Mouse (Mus musculus): ENCODE data around the gene Mthfs. TPM values are rescaled to one million over a fixed set of nuclear protein-coding genes. Genes with fewer than 3 reads are reported as not detected.
"Not testable (repeated sequence)": the region's sequence is repeated elsewhere in the genome, so short reads cannot be mapped to it uniquely, and the experiment has no call there.

Mthfs gene
- polyA plus RNA-seq, 1 experiment from 2014 or later, result 32.8 TPM

GRCm38 (mm10) chr9:89202256-89202655 lies 8.2 kb upstream of the Mthfs start:
- not testable (repeated sequence) for H3K4me1 ChIP-seq (replicated peaks; ENCODE audit: control insufficient read depth, insufficient read depth, low read length); H3K9ac ChIP-seq (ENCODE audit: low read length); H3K4me3 ChIP-seq (ENCODE audit: low read length); H3K9me3 ChIP-seq (ENCODE audit: control insufficient read depth, low read length); H3K36me3 ChIP-seq (ENCODE audit: control insufficient read depth, insufficient read depth, low read length); H3K27ac ChIP-seq (ENCODE audit: low read length); ATAC-seq (ENCODE audit: low read depth); H3K27me3 ChIP-seq (ENCODE audit: control insufficient read depth, insufficient read depth, low read depth, low read length); H3K4me2 ChIP-seq (ENCODE audit: low read depth, low read length)

- ATAC-seq (ENCODE audit: low read depth); H3K4me2 ChIP-seq (ENCODE audit: low read depth, low read length); H3K27ac ChIP-seq (ENCODE audit: low read length); H3K9me3 ChIP-seq (ENCODE audit: control insufficient read depth, low read length); H3K4me1 ChIP-seq (replicated peaks; ENCODE audit: control insufficient read depth, insufficient read depth, low read length); H3K4me3 ChIP-seq (ENCODE audit: low read length); H3K27me3 ChIP-seq (ENCODE audit: control insufficient read depth, insufficient read depth, low read depth, low read length); H3K9ac ChIP-seq (ENCODE audit: low read length); H3K36me3 ChIP-seq (ENCODE audit: control insufficient read depth, insufficient read depth, low read length): not testable (repeated sequence)
- WGBS, result 47% methylated on average over 1 of the region's 1 CpGs
Measured at GRCm38 (mm10) chr9:89208939-89209338, 1.5 kb upstream of the Mthfs start.

- H3K36me3 ChIP-seq (ENCODE audit: control insufficient read depth, insufficient read depth, low read length); H3K27me3 ChIP-seq (ENCODE audit: control insufficient read depth, insufficient read depth, low read depth, low read length); H3K4me1 ChIP-seq (replicated peaks; ENCODE audit: control insufficient read depth, insufficient read depth, low read length); H3K9me3 ChIP-seq (ENCODE audit: control insufficient read depth, low read length): not testable (repeated sequence)
- peak; percentile 97 for ATAC-seq (ENCODE audit: low read depth)
- Histone ChIP-seq H3K4me3 (ENCODE audit: low read length) (peak overlapping the region; percentile 39), H3K27ac (ENCODE audit: low read length) (0 out of 2 replicates have a peak overlapping the region, but pooled peaks have one; percentile 59), H3K9ac (ENCODE audit: low read length) (peak overlapping the region; percentile 39; the same call in 1 of the 2 replicates), H3K4me2 (ENCODE audit: low read depth, low read length) (peak overlapping the region; percentile 51)
- 5% methylated on average over 6 of the region's 44 CpGs for WGBS
Measured at GRCm38 (mm10) chr9:89211065-89211858, 786 bp downstream of the Mthfs start.

DNA sequence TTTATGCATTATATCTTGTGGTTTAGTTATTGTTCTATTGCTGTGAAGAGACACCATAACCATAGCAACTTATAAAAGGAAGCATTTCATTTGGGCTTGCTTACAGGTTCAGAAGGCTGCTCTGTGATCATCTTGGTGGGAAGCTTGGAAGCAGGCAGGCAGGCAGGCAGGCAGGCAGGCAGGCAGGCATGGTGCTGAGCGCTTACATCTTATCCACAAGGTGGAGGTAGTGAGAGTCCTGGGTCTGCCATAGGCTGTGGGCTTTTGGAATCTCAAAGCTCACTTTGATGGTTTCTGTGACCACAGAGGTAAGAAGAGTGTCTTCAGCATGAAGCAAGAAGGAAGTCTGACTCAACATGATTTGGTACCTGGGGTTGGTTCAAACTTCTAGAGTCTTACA lies 2.0 kb downstream of the Mthfs start:
- not testable (repeated sequence) for H3K27ac ChIP-seq (ENCODE audit: low read length); H3K36me3 ChIP-seq (ENCODE audit: control insufficient read depth, insufficient read depth, low read length); H3K9ac ChIP-seq (ENCODE audit: low read length); ATAC-seq (ENCODE audit: low read depth); H3K9me3 ChIP-seq (ENCODE audit: control insufficient read depth, low read length); H3K4me1 ChIP-seq (replicated peaks; ENCODE audit: control insufficient read depth, insufficient read depth, low read length); H3K4me3 ChIP-seq (ENCODE audit: low read length); H3K27me3 ChIP-seq (ENCODE audit: control insufficient read depth, insufficient read depth, low read depth, low read length); H3K4me2 ChIP-seq (ENCODE audit: low read depth, low read length)
- WGBS, result 47% methylated on average over 1 of the region's 1 CpGs

- not testable (repeated sequence) for H3K4me3 ChIP-seq (ENCODE audit: low read length); H3K4me2 ChIP-seq (ENCODE audit: low read depth, low read length); H3K9me3 ChIP-seq (ENCODE audit: control insufficient read depth, low read length); H3K27ac ChIP-seq (ENCODE audit: low read length); ATAC-seq (ENCODE audit: low read depth); H3K4me1 ChIP-seq (replicated peaks; ENCODE audit: control insufficient read depth, insufficient read depth, low read length); H3K36me3 ChIP-seq (ENCODE audit: control insufficient read depth, insufficient read depth, low read length); H3K9ac ChIP-seq (ENCODE audit: low read length); H3K27me3 ChIP-seq (ENCODE audit: control insufficient read depth, insufficient read depth, low read depth, low read length)
- WGBS, result 97% methylated on average over 4 of the region's 4 CpGs
Measured at GRCm38 (mm10) chr9:89218174-89218573, 7.7 kb downstream of the Mthfs start.

GRCm38 (mm10) chr9:89219668-89220067 lies 9.2 kb downstream of the Mthfs start:
- H3K36me3 ChIP-seq (ENCODE audit: control insufficient read depth, insufficient read depth, low read length); H3K9ac ChIP-seq (ENCODE audit: low read length); H3K27me3 ChIP-seq (ENCODE audit: control insufficient read depth, insufficient read depth, low read depth, low read length); H3K9me3 ChIP-seq (ENCODE audit: control insufficient read depth, low read length); H3K4me1 ChIP-seq (replicated peaks; ENCODE audit: control insufficient read depth, insufficient read depth, low read length); H3K4me3 ChIP-seq (ENCODE audit: low read length); ATAC-seq (ENCODE audit: low read depth); H3K27ac ChIP-seq (ENCODE audit: low read length); H3K4me2 ChIP-seq (ENCODE audit: low read depth, low read length): not testable (repeated sequence)
- WGBS, result 86% methylated on average over 3 of the region's 4 CpGs

- H3K4me3 ChIP-seq (ENCODE audit: low read length); ATAC-seq (ENCODE audit: low read depth); H3K9ac ChIP-seq (ENCODE audit: low read length); H3K27ac ChIP-seq (ENCODE audit: low read length); H3K4me1 ChIP-seq (replicated peaks; ENCODE audit: control insufficient read depth, insufficient read depth, low read length); H3K27me3 ChIP-seq (ENCODE audit: control insufficient read depth, insufficient read depth, low read depth, low read length); H3K36me3 ChIP-seq (ENCODE audit: control insufficient read depth, insufficient read depth, low read length); H3K9me3 ChIP-seq (ENCODE audit: control insufficient read depth, low read length); H3K4me2 ChIP-seq (ENCODE audit: low read depth, low read length): not testable (repeated sequence)
- 67% methylated on average over 6 of the region's 6 CpGs for WGBS
Measured at GRCm38 (mm10) chr9:89220704-89221287, 10.3 kb downstream of the Mthfs start.

GRCm38 (mm10) chr9:89226071-89226470 lies 15.6 kb downstream of the Mthfs start:
- Histone ChIP-seq H3K4me1 (replicated peaks; ENCODE audit: control insufficient read depth, insufficient read depth, low read length) (no peaks in the 10 kb centered on the region), H3K9me3 (ENCODE audit: control insufficient read depth, low read length) (no peaks in the 10 kb centered on the region), H3K27me3 (ENCODE audit: control insufficient read depth, insufficient read depth, low read depth, low read length) (no peaks in the 10 kb centered on the region), H3K27ac (ENCODE audit: low read length) (no peak overlapping the region), H3K4me2 (ENCODE audit: low read depth, low read length) (no peak overlapping the region), H3K4me3 (ENCODE audit: low read length) (no peak overlapping the region), H3K9ac (ENCODE audit: low read length) (no peak overlapping the region), H3K36me3 (ENCODE audit: control insufficient read depth, insufficient read depth, low read length) (no peaks in the 10 kb centered on the region)
- WGBS, result 40% methylated on average over 4 of the region's 4 CpGs
- ATAC-seq (ENCODE audit: low read depth), result no peak

DNA sequence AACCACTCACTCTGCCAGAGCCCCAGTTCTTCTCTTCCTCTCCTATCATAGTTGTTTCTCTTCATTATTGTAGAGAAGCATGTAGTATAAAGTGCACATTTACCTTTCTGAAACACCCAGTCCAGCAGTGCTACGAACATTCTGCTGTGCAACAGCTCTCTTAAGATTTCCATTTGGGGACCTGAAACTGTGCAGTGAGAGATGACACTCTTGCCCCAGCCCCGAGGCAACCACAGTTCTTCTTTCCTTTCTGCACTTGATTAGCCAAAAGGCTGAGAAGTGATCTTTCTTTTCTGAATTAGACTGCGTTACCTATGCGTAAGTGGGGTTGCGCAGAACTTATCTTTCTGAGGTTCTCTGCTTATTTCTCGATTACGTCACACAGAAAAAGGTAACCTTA lies 17.6 kb downstream of the Mthfs start:
- H3K27ac ChIP-seq (ENCODE audit: low read length), result no peak overlapping the region
- H3K9me3 ChIP-seq (ENCODE audit: control insufficient read depth, low read length), result no peaks in the 10 kb centered on the region
- H3K4me2 ChIP-seq (ENCODE audit: low read depth, low read length), result no peak overlapping the region
- no peak overlapping the region for H3K4me3 ChIP-seq (ENCODE audit: low read length)
- 82% methylated on average over 7 of the region's 7 CpGs for WGBS
- no peaks in the 10 kb centered on the region for H3K36me3 ChIP-seq (ENCODE audit: control insufficient read depth, insufficient read depth, low read length)
- no peaks in the 10 kb centered on the region for H3K27me3 ChIP-seq (ENCODE audit: control insufficient read depth, insufficient read depth, low read depth, low read length)
- no peak for ATAC-seq (ENCODE audit: low read depth)
- no peaks in the 10 kb centered on the region for H3K4me1 ChIP-seq (replicated peaks; ENCODE audit: control insufficient read depth, insufficient read depth, low read length)
- H3K9ac ChIP-seq (ENCODE audit: low read length), result no peak overlapping the region
